Mouse (Mus musculus) liver, embryonic 14.5 days (tissue): ENCODE data around the gene Kcnip4. TPM values are rescaled to one million over a fixed set of nuclear protein-coding genes. Genes with fewer than 3 reads are reported as not detected.

Experiments
- ATAC-seq: fragments of 200-750 bp; cut with Nextera tagmentation; 2 replicates; pipeline ENCODE4 v1.8.0; 2017; ENCODE audit warnings: moderate number of reproducible peaks, mild to moderate bottlenecking, moderate library complexity; ENCODE audit not compliant: insufficient read depth
- DNase-seq, 3 experiments: peaks; one replicate each; pipeline ENCODE4 v3.0.0-alpha.2; 2012 to 2013; ENCODE audit warnings: low read depth in 3 of 3, low spot score in 3 of 3
- H3K27ac ChIP-seq: fragments of 300-500 bp; sonication (generic); 2 replicates; pipeline ENCODE4 v1.5.1; 2014; ENCODE audit warnings: moderate library complexity, mild to moderate bottlenecking, control low read depth, inconsistent platforms
- H3K27me3 ChIP-seq: fragments of 300-500 bp; sonication (generic); 2 replicates; pipeline ENCODE4 v1.6.1; 2014; ENCODE audit warnings: mild to moderate bottlenecking, low read length, moderate library complexity; ENCODE audit not compliant: control insufficient read depth, insufficient read depth
- H3K36me3 ChIP-seq: fragments of 300-500 bp; sonication (generic); replicated peaks from 2 replicates; pipeline ENCODE4 v1.6.1; 2014; ENCODE audit warnings: low read depth; ENCODE audit not compliant: control insufficient read depth, insufficient read depth
- H3K4me1 ChIP-seq, 2 experiments: fragments of 200-500 bp in 1 of 2; fragments of 300-500 bp in 1 of 2; sonication (generic) in 1 of 2; replicated peaks; 2 replicates each; pipeline ENCODE4 v1.6.1; 2012 to 2014; ENCODE audit warnings: antibody characterized with exemption in 1 of 2, inconsistent platforms in 1 of 2, low read length in 1 of 2; ENCODE audit not compliant: control insufficient read depth in 2 of 2, insufficient read depth in 2 of 2
- H3K4me2 ChIP-seq: fragments of 300-500 bp; sonication (generic); 2 replicates; pipeline ENCODE4 v1.6.1; 2014; ENCODE audit warnings: low read depth, mild to moderate bottlenecking, control low read depth, moderate library complexity
- H3K4me3 ChIP-seq, 2 experiments: fragments of 200-500 bp in 1 of 2; fragments of 300-500 bp in 1 of 2; sonication (generic) in 1 of 2; 2 replicates each; pipeline ENCODE4 v1.5.1; 2012 to 2014; ENCODE audit warnings: low read depth in 2 of 2, low read length in 2 of 2, mild to moderate bottlenecking in 2 of 2, control low read depth in 1 of 2, inconsistent platforms in 1 of 2, moderate library complexity in 1 of 2; ENCODE audit not compliant: insufficient read depth in 1 of 2
- H3K9ac ChIP-seq: fragments of 300-500 bp; sonication (generic); replicated peaks from 2 replicates; pipeline ENCODE4 v1.6.1; 2014; ENCODE audit warnings: mild to moderate bottlenecking, control low read depth, moderate library complexity
- H3K9me3 ChIP-seq: fragments of 300-500 bp; sonication (generic); 2 replicates; pipeline ENCODE4 v1.6.1; 2016; ENCODE audit warnings: low read length, mixed read lengths; ENCODE audit not compliant: control insufficient read depth
- CTCF ChIP-seq: IDR thresholded peaks from 2 replicates; pipeline ENCODE4 v1.5.1; 2016; ENCODE audit warnings: antibody characterized with exemption, low read depth, control low read depth
- EP300 ChIP-seq: IDR thresholded peaks from 2 replicates; pipeline ENCODE4 v1.6.1; 2016; ENCODE audit warnings: antibody characterized with exemption, low read depth
- WGBS: fragments of 180-500 bp; shearing (Covaris S2); extraction: QIAGEN DNeasy Blood & Tissue Kit; methylation state at CpG from one replicate; pipeline ENCODE4 v1.1.7; 2014; ENCODE audit not compliant: insufficient replicate concordance; 5-methylcytosine and 5-hydroxymethylcytosine counted together
- polyA plus RNA-seq, 2 experiments: library from polyadenylated mRNA; depleted of rRNA in 1 of 2; stranded (reverse) in 1 of 2; unstranded in 1 of 2; fragments of >200 nt; fragmentation: Nextera tagmentation in 1 of 2; extraction: Ambion mirVana in 1 of 2; gene quantifications; 2 replicates each; pipeline versions ENCODE4 v1.2.1 to v1.2.3; 2012 to 2014

The Kcnip4 gene
- polyA plus RNA-seq, 2 experiments: 0.10 TPM; not detected in 1

- no peaks in the 10 kb centered on the region for H3K27me3 ChIP-seq
- TF ChIP-seq CTCF (peak; percentile 76), EP300 (no peak)
- no peak overlapping the region for H3K4me2 ChIP-seq
- no peak overlapping the region for H3K9ac ChIP-seq
- 8% methylated on average over 6 of the region's 6 CpGs for WGBS
- H3K9me3 ChIP-seq: no peaks in the 10 kb centered on the region
- H3K36me3 ChIP-seq: no peaks in the 10 kb centered on the region
- DNase-seq (peak; percentile 13 to 30 (median 19)), ATAC-seq (no peak)
- H3K4me1 ChIP-seq: no peaks in the 10 kb centered on the region
- H3K27ac ChIP-seq: no peak overlapping the region
- H3K4me3 ChIP-seq: no peak overlapping the region
Observed at GRCm38 (mm10) chr5:49090122-49090680, 434.5 kb downstream of the Kcnip4 start.

- H3K4me3 ChIP-seq: no peak overlapping the region
- no peaks in the 10 kb centered on the region for H3K36me3 ChIP-seq
- DNase-seq (no peak), ATAC-seq (no peak)
- TF ChIP-seq CTCF (no peak), EP300 (no peak)
- H3K27me3 ChIP-seq: no peaks in the 10 kb centered on the region
- 19% methylated on average over 1 of the region's 1 CpGs for WGBS
- no peaks in the 10 kb centered on the region for H3K9me3 ChIP-seq
- no peak overlapping the region for H3K27ac ChIP-seq
- H3K4me1 ChIP-seq: no peaks in the 10 kb centered on the region
- no peak overlapping the region for H3K9ac ChIP-seq
- no peak overlapping the region for H3K4me2 ChIP-seq
Observed at GRCm38 (mm10) chr5:49065646-49066045, 459.1 kb downstream of the Kcnip4 start.

- Histone ChIP-seq H3K27me3 (no peaks in the 10 kb centered on the region), H3K36me3 (no peaks in the 10 kb centered on the region), H3K27ac (no peak overlapping the region), H3K4me2 (no peak overlapping the region), H3K9ac (no peak overlapping the region), H3K9me3 (no peaks in the 10 kb centered on the region), H3K4me3 (no peak overlapping the region), H3K4me1 (no peaks in the 10 kb centered on the region)
- DNase-seq (no peak), ATAC-seq (no peak)
- no peak for TF ChIP-seq EP300
- no peak for TF ChIP-seq CTCF
Observed at GRCm38 (mm10) chr5:49058926-49059325, 465.8 kb downstream of the Kcnip4 start.

GRCm38 (mm10) chr5:49057636-49058340, 466.9 kb downstream of the Kcnip4 start:
- TF ChIP-seq EP300 (no peak), CTCF (no peak)
- no peak overlapping the region for H3K9ac ChIP-seq
- 56% methylated on average over 4 of the region's 4 CpGs for WGBS
- no peaks in the 10 kb centered on the region for H3K9me3 ChIP-seq
- ATAC-seq (no peak), DNase-seq (no peak)
- H3K4me1 ChIP-seq: no peaks in the 10 kb centered on the region
- H3K4me3 ChIP-seq: no peak overlapping the region
- H3K4me2 ChIP-seq: no peak overlapping the region
- no peak overlapping the region for H3K27ac ChIP-seq
- no peaks in the 10 kb centered on the region for H3K27me3 ChIP-seq
- H3K36me3 ChIP-seq: no peaks in the 10 kb centered on the region

- no peak overlapping the region for H3K4me3 ChIP-seq
- 37% methylated on average over 1 of the region's 1 CpGs for WGBS
- no peak for ATAC-seq
Observed at GRCm38 (mm10) chr5:49047960-49048359, 476.7 kb downstream of the Kcnip4 start.

More at GRCm38 (mm10) chr5:49047960-49048359, 476.7 kb downstream of the Kcnip4 start:
- Histone ChIP-seq H3K27ac (no peak overlapping the region), H3K36me3 (no peaks in the 10 kb centered on the region), H3K9me3 (no peaks in the 10 kb centered on the region), H3K27me3 (no peaks in the 10 kb centered on the region), H3K4me1 (no peaks in the 10 kb centered on the region), H3K9ac (no peak overlapping the region), H3K4me2 (no peak overlapping the region)
- TF ChIP-seq CTCF (no peak), EP300 (no peak)
- DNase-seq: no peak
